In genomic region chr6:38512830-38513229, GRCm38 (mm10) we compare ENCODE assay signal across 19 mouse cellular contexts. TPM values are rescaled to one million over a fixed set of nuclear protein-coding genes. Genes with fewer than 3 reads are reported as not detected.
DNase-seq lines count a peak whose midpoint lies in the region; TF ChIP-seq lines count a peak whose summit lies in the region.
"Had no signal": no experiment of that assay in that cellular context is flagged by ENCODE, and none has a peak within 500 bp of the region (broad histone marks: within the 10 kb centered on the region; RNA-seq: fewer than 3 reads in every experiment).

No protein-coding gene starts in this region.

- no peaks in the 10 kb centered on the region for H3K27me3 ChIP-seq in CH12.LX (replicated peaks)
- no peaks in the 10 kb centered on the region for H3K27me3 ChIP-seq in thymus, adult 2 months (ENCODE audit: control insufficient read depth, insufficient read depth, low read length)
- H3K27me3 ChIP-seq: embryonic facial prominence, embryonic 12.5 days; heart, embryonic 13.5 days; hindbrain, embryonic 12.5 days had no signal

- TF ChIP-seq RAD21 in CH12.LX (IDR thresholded peaks at IDR 0.05; ENCODE audit: low read depth, low read length), result no peak

- H3K4me2 ChIP-seq in CH12.LX (ENCODE audit: insufficient read depth, low read depth, poor library complexity, severe bottlenecking), result no peak overlapping the region
- H3K4me2 ChIP-seq: embryonic facial prominence, embryonic 12.5 days; heart, embryonic 13.5 days; hindbrain, embryonic 12.5 days had no signal

- H3K9me3 ChIP-seq in CH12.LX (replicated peaks; ENCODE audit: low read length), result no peaks in the 10 kb centered on the region
- H3K9me3 ChIP-seq: embryonic facial prominence, embryonic 12.5 days; heart, embryonic 13.5 days; hindbrain, embryonic 12.5 days; limb, embryonic 10.5 days had no signal

- no peak overlapping the region for H3K4me3 ChIP-seq in CH12.LX (replicated peaks in 1 of 3; ENCODE audit: low read depth in 2 of 3, low read length in 2 of 3, poor library complexity in 1 of 3)
- no peak overlapping the region for H3K4me3 ChIP-seq in thymus, adult 2 months (ENCODE audit: control insufficient read depth, insufficient read depth, low read length)
- H3K4me3 ChIP-seq: embryonic facial prominence, embryonic 12.5 days; heart, embryonic 13.5 days; hindbrain, embryonic 12.5 days; limb, embryonic 10.5 days had no signal

- DNase-seq in 416B (ENCODE audit: low read depth), result peak; percentile 83
- peak; percentile 6 for DNase-seq in CH12.LX (ENCODE audit: extremely low read depth)
- peak; percentile 58 for DNase-seq in induced T-regulatory cell, adult 2 months (ENCODE audit: low read depth)
- DNase-seq in thymus, adult 2 months, result peak; percentile 61
- DNase-seq in gastrocnemius, postnatal 4 days (ENCODE audit: low spot score in 2 of 2), result no peak
- no peak for DNase-seq in adrenal gland, adult 2 months
- DNase-seq in right cerebral cortex, postnatal 25 days, result no peak
- no peak for DNase-seq in layer of hippocampus, postnatal 10 days (ENCODE audit: low spot score in 2 of 2)
- DNase-seq: cerebellum, adult 11 months; cerebellum, postnatal 36 days; gastrocnemius, postnatal 25 days; kidney, adult 8-10 months; kidney, postnatal 4 days; right cerebral cortex, postnatal 4 days had no signal

- in situ Hi-C loops in CH12.LX (cut with MboI; ENCODE audit: low pct_ligation_motif_present, low pct_unique_long_range_greater_than_20kb, low sequenced_read_pairs), result no loop called here

- TF ChIP-seq EP300 in CH12.LX (IDR thresholded peaks at IDR 0.05; ENCODE audit: low read length), result no peak

- no peak for TF ChIP-seq POLR2A in CH12.LX (IDR thresholded peaks at IDR 0.05; ENCODE audit: low read depth, low read length)
- no peak for TF ChIP-seq POLR2A in thymus, adult 2 months (IDR thresholded peaks at IDR 0.05; ENCODE audit: control insufficient read depth, extremely low read depth, insufficient read depth, low read length, poor library complexity)

- no peak overlapping the region for H3K27ac ChIP-seq in CH12.LX (ENCODE audit: insufficient read depth, low read depth)
- no peak overlapping the region for H3K27ac ChIP-seq in thymus, adult 2 months (ENCODE audit: control insufficient read depth, insufficient read depth, low read length)
- H3K27ac ChIP-seq: embryonic facial prominence, embryonic 12.5 days; heart, embryonic 13.5 days; hindbrain, embryonic 12.5 days; limb, embryonic 10.5 days; macrophage had no signal

- dilution Hi-C loops in CH12.LX (cut with MboI; ENCODE audit: extremely low pct_ligation_motif_present, extremely low pct_unique_long_range_greater_than_20kb, low sequenced_read_pairs), result no loop called here

- H3K36me3 ChIP-seq in CH12.LX (replicated peaks in 1 of 2; ENCODE audit: control insufficient read depth in 1 of 2, insufficient read depth in 1 of 2, low read length in 1 of 2), result peaks cover 0 to 11% of the 10 kb centered on the region in 2 experiments
- H3K36me3 ChIP-seq in thymus, adult 2 months (ENCODE audit: control insufficient read depth, insufficient read depth, low read length), result no peaks in the 10 kb centered on the region
- H3K36me3 ChIP-seq: embryonic facial prominence, embryonic 12.5 days; hindbrain, embryonic 12.5 days had no signal

- H3K4me1 ChIP-seq in CH12.LX (ENCODE audit: control insufficient read depth in 1 of 2, insufficient read depth in 2 of 2), result peaks cover 0 to 4% of the 10 kb centered on the region in 2 experiments; a peak in 1 of 4 replicates
- peaks cover 4% of the 10 kb centered on the region for H3K4me1 ChIP-seq in thymus, adult 2 months (replicated peaks; ENCODE audit: control insufficient read depth, insufficient read depth, low read length)
- H3K4me1 ChIP-seq: embryonic facial prominence, embryonic 12.5 days; hindbrain, embryonic 12.5 days; limb, embryonic 10.5 days had no signal

- no peak overlapping the region for H3K9ac ChIP-seq in CH12.LX (ENCODE audit: insufficient read depth, low read depth)
- H3K9ac ChIP-seq: embryonic facial prominence, embryonic 12.5 days; heart, embryonic 13.5 days; hindbrain, embryonic 12.5 days had no signal

- no peak for TF ChIP-seq CTCF in CH12.LX (conservative IDR thresholded peaks at IDR 0.05 in 1 of 2, IDR thresholded peaks at IDR 0.05 in 1 of 2; ENCODE audit: low read depth in 2 of 2, low read length in 2 of 2)
- TF ChIP-seq CTCF in thymus, adult 2 months (IDR thresholded peaks at IDR 0.05; ENCODE audit: borderline replicate concordance, control insufficient read depth, extremely low read depth, insufficient read depth, low read length, poor library complexity), result no peak

- no peaks in the 10 kb centered on the region for H3K79me2 ChIP-seq in CH12.LX (replicated peaks; ENCODE audit: control insufficient read depth, extremely low read depth, insufficient read depth, poor library complexity, severe bottlenecking)

TF ChIP-seq in CH12.LX, 34 proteins besides CTCF, POLR2A, EP300 and RAD21:
- TF ChIP-seq MYC (IDR thresholded peaks at IDR 0.05; ENCODE audit: low read depth, low read length) (no peak), MAFK (IDR thresholded peaks at IDR 0.05; ENCODE audit: insufficient replicate concordance, low read length) (no peak), SIN3A (IDR thresholded peaks at IDR 0.05; ENCODE audit: low read length) (no peak), HCFC1 (IDR thresholded peaks at IDR 0.05; ENCODE audit: low read depth, low read length) (no peak), SMC3 (IDR thresholded peaks at IDR 0.05; ENCODE audit: low read depth, low read length) (no peak), MAX (IDR thresholded peaks at IDR 0.05; ENCODE audit: low read length) (no peak), E2F4 (IDR thresholded peaks at IDR 0.05; ENCODE audit: insufficient replicate concordance, low read depth, low read length) (no peak), NELFE (IDR thresholded peaks at IDR 0.05; ENCODE audit: low read depth, low read length) (no peak), KAT2A (IDR thresholded peaks at IDR 0.05; ENCODE audit: insufficient replicate concordance, low read length) (no peak), TBP (conservative IDR thresholded peaks at IDR 0.05; ENCODE audit: low read depth, low read length) (no peak), ZNF384 (IDR thresholded peaks at IDR 0.05; ENCODE audit: low read depth, low read length) (no peak), JUND (conservative IDR thresholded peaks at IDR 0.05; ENCODE audit: low read depth, low read length) (no peak), MEF2A (IDR thresholded peaks at IDR 0.05; ENCODE audit: borderline replicate concordance, low read depth, low read length) (no peak), RCOR1 (conservative IDR thresholded peaks at IDR 0.05; ENCODE audit: low read depth, low read length) (no peak), USF1 (IDR thresholded peaks at IDR 0.05; ENCODE audit: low read depth, low read length) (no peak), USF2 (conservative IDR thresholded peaks at IDR 0.05; ENCODE audit: low read depth, low read length) (no peak), MXI1 (IDR thresholded peaks at IDR 0.05; ENCODE audit: low read depth, low read length) (no peak)

RNA-seq across cellular contexts. Expression of gene Fmc1, which starts 20.5 kb away (rescaled TPM):
- total RNA-seq in CH12.LX (2012; rRNA removed) (65.3 and 78.2 TPM in 2 replicates), CH12.LX (2014; rRNA removed) (45.2 and 47.3 TPM in 2 replicates)
- polyA plus RNA-seq in CH12.LX (2012; ENCODE audit: insufficient read length, low read depth), result 23.1 and 30.4 TPM in 2 replicates
- polyA plus RNA-seq in thymus, adult 2 months (2012; rRNA removed), result 152 and 185 TPM in 2 replicates
- 10 to 100 TPM; 72.4 to 77.7 TPM for total RNA-seq in gastrocnemius, postnatal 4 days (2021)
- total RNA-seq in adrenal gland, adult 2 months (2021), result 100 to 1,000 TPM in 1 of 2 experiments, 10 to 100 TPM in 1; 82.5 to 132 TPM
- polyA plus RNA-seq in adrenal gland, adult 2 months (2012; rRNA removed), result 564 and 655 TPM in 2 replicates
- 10 to 100 TPM; 49.8 to 57.9 TPM for total RNA-seq in layer of hippocampus, postnatal 10 days (2021)

RNA-seq across cellular contexts. Expression of gene Luc7l2, which starts 38.3 kb away (rescaled TPM):
- total RNA-seq in CH12.LX (2012; rRNA removed), result 62.0 and 62.5 TPM in 2 replicates
- 92.5 and 99.9 TPM in 2 replicates for total RNA-seq in CH12.LX (2014; rRNA removed)
- polyA plus RNA-seq in CH12.LX (2012; ENCODE audit: insufficient read length, low read depth), result 173 and 183 TPM in 2 replicates
- 48.5 and 64.3 TPM in 2 replicates for polyA plus RNA-seq in thymus, adult 2 months (2012; rRNA removed)
- total RNA-seq in gastrocnemius, postnatal 4 days (2021), result 100 to 1,000 TPM; 138 to 156 TPM
- total RNA-seq in adrenal gland, adult 2 months (2021), result 100 to 1,000 TPM; 121 to 164 TPM
- 34.1 and 34.9 TPM in 2 replicates for polyA plus RNA-seq in adrenal gland, adult 2 months (2012; rRNA removed)
- 100 to 1,000 TPM; 176 to 197 TPM for total RNA-seq in layer of hippocampus, postnatal 10 days (2021)

Comparison
In these comparisons a context has a peak if more than half of its experiments do, and no peak if none do; other contexts are left out.
1. DNase-seq: peak in 416B (single experiment), CH12.LX (single experiment), induced T-regulatory cell, adult 2 months (single experiment) and thymus, adult 2 months (single experiment); none in gastrocnemius, postnatal 4 days (0 of 2), adrenal gland, adult 2 months (single experiment), right cerebral cortex, postnatal 25 days (single experiment) and layer of hippocampus, postnatal 10 days (0 of 2).